Mouse (Mus musculus) lung, postnatal 0 days (tissue): ENCODE data around the gene Nol4l. TPM values are rescaled to one million over a fixed set of nuclear protein-coding genes. Genes with fewer than 3 reads are reported as not detected.

Source experiments
- ATAC-seq: fragments of 200-750 bp; cut with Nextera tagmentation; 2 replicates; pipeline ENCODE4 v1.8.0; 2017; ENCODE audit warnings: moderate library complexity
- DNase-seq: peaks from one replicate; pipeline ENCODE4 v3.0.0-alpha.2; 2016; ENCODE audit warnings: low spot score
- H3K27ac ChIP-seq: fragments of 300-500 bp; sonication (generic); 2 replicates; pipeline ENCODE4 v1.5.1; 2014; ENCODE audit warnings: antibody characterized with exemption, mild to moderate bottlenecking, low read length, mixed read lengths
- H3K27me3 ChIP-seq: fragments of 300-500 bp; sonication (generic); replicated peaks from 2 replicates; pipeline ENCODE4 v1.6.1; 2014; ENCODE audit warnings: low read length, mixed read lengths; ENCODE audit not compliant: insufficient read depth
- H3K36me3 ChIP-seq: fragments of 300-500 bp; sonication (generic); 2 replicates; pipeline ENCODE4 v1.6.1; 2014; ENCODE audit warnings: low read length, mixed read lengths; ENCODE audit not compliant: insufficient read depth
- H3K4me1 ChIP-seq: fragments of 300-500 bp; sonication (generic); 2 replicates; pipeline ENCODE4 v1.6.1; 2014; ENCODE audit warnings: antibody characterized with exemption, low read depth, low read length, mixed read lengths; ENCODE audit not compliant: insufficient read depth
- H3K4me2 ChIP-seq: fragments of 300-500 bp; sonication (generic); replicated peaks from 2 replicates; pipeline ENCODE4 v1.6.1; 2014; ENCODE audit warnings: low read depth, mild to moderate bottlenecking, low read length, moderate library complexity, mixed read lengths
- H3K4me3 ChIP-seq: fragments of 300-500 bp; sonication (generic); 2 replicates; pipeline ENCODE4 v1.5.1; 2014; ENCODE audit warnings: low read depth, low read length
- H3K9ac ChIP-seq: fragments of 300-500 bp; sonication (generic); replicated peaks from 2 replicates; pipeline ENCODE4 v1.6.1; 2014; ENCODE audit warnings: low read depth, mild to moderate bottlenecking
- H3K9me3 ChIP-seq: fragments of 300-500 bp; sonication (generic); 2 replicates; pipeline ENCODE4 v1.6.1; 2016; ENCODE audit warnings: low read length, mixed read lengths
- CTCF ChIP-seq: IDR thresholded peaks from 2 replicates; pipeline ENCODE4 v1.5.1; 2016; ENCODE audit warnings: antibody characterized with exemption, mild to moderate bottlenecking
- EP300 ChIP-seq: IDR thresholded peaks from 2 replicates; pipeline ENCODE4 v1.6.1; 2016; ENCODE audit warnings: antibody characterized with exemption, mild to moderate bottlenecking, control low read depth
- WGBS: fragments of 180-500 bp; shearing (Covaris S2); extraction: QIAGEN DNeasy Blood & Tissue Kit; methylation state at CpG from one replicate; pipeline ENCODE4 v1.1.7; 2014; 5-methylcytosine and 5-hydroxymethylcytosine counted together
- polyA plus RNA-seq: library from polyadenylated mRNA; unstranded; fragments of >200 nt; fragmentation: Nextera tagmentation; extraction: Ambion mirVana; gene quantifications from 2 replicates; pipeline ENCODE4 v1.2.1, GENCODE M21; 2015

Nol4l gene
- polyA plus RNA-seq, 1 experiment from 2014 or later: 8.3 TPM

- Histone ChIP-seq H3K9ac (no peak overlapping the region), H3K27ac (no peak overlapping the region), H3K4me3 (no peak overlapping the region), H3K4me1 (no peaks in the 10 kb centered on the region), H3K36me3 (no peaks in the 10 kb centered on the region), H3K27me3 (no peaks in the 10 kb centered on the region), H3K4me2 (no peak overlapping the region), H3K9me3 (no peaks in the 10 kb centered on the region)
- WGBS: 15% methylated on average over 18 of the region's 18 CpGs
- TF ChIP-seq EP300 (no peak), CTCF (no peak)
- DNase-seq: peak; percentile 24
- ATAC-seq: peak; percentile 47
These were observed 20.4 kb downstream of the Nol4l start for GRCm38 (mm10) chr2:153509211-153510029.

GRCm38 (mm10) chr2:153508405-153508804, 21.4 kb downstream of the Nol4l start:
- no peak overlapping the region for H3K4me3 ChIP-seq
- H3K27me3 ChIP-seq: no peaks in the 10 kb centered on the region
- H3K4me2 ChIP-seq: no peak overlapping the region
- no peaks in the 10 kb centered on the region for H3K36me3 ChIP-seq
- H3K27ac ChIP-seq: no peak overlapping the region
- H3K9me3 ChIP-seq: no peaks in the 10 kb centered on the region
- no peak for ATAC-seq
- no peak for DNase-seq
- WGBS: 78% methylated on average over 2 of the region's 3 CpGs
- no peaks in the 10 kb centered on the region for H3K4me1 ChIP-seq
- TF ChIP-seq EP300: no peak
- TF ChIP-seq CTCF: no peak
- H3K9ac ChIP-seq: no peak overlapping the region

GRCm38 (mm10) chr2:153507969-153508368, 21.8 kb downstream of the Nol4l start:
- Histone ChIP-seq H3K4me2 (no peak overlapping the region), H3K27me3 (no peaks in the 10 kb centered on the region), H3K9me3 (no peaks in the 10 kb centered on the region), H3K9ac (no peak overlapping the region), H3K36me3 (no peaks in the 10 kb centered on the region), H3K4me3 (no peak overlapping the region), H3K27ac (no peak overlapping the region), H3K4me1 (no peaks in the 10 kb centered on the region)
- no peak for TF ChIP-seq EP300
- TF ChIP-seq CTCF: no peak
- ATAC-seq (no peak), DNase-seq (no peak)
- 92% methylated on average over 2 of the region's 2 CpGs for WGBS

- no peak overlapping the region for H3K4me2 ChIP-seq
- no peak overlapping the region for H3K27ac ChIP-seq
- TF ChIP-seq EP300: no peak
- TF ChIP-seq CTCF: no peak
- 81% methylated on average over 5 of the region's 5 CpGs for WGBS
- H3K27me3 ChIP-seq: no peaks in the 10 kb centered on the region
- no peaks in the 10 kb centered on the region for H3K36me3 ChIP-seq
- no peak overlapping the region for H3K4me3 ChIP-seq
- ATAC-seq: no peak
- H3K9ac ChIP-seq: no peak overlapping the region
- no peaks in the 10 kb centered on the region for H3K4me1 ChIP-seq
- no peak for DNase-seq
- H3K9me3 ChIP-seq: no peaks in the 10 kb centered on the region
These were observed 23.4 kb downstream of the Nol4l start for GRCm38 (mm10) chr2:153506385-153506784.

GRCm38 (mm10) chr2:153499154-153499553, 30.6 kb downstream of the Nol4l start:
- WGBS: 51% methylated on average over 4 of the region's 4 CpGs
- Histone ChIP-seq H3K27me3 (no peaks in the 10 kb centered on the region), H3K4me3 (no peak overlapping the region), H3K4me2 (no peak overlapping the region), H3K36me3 (no peaks in the 10 kb centered on the region), H3K9me3 (no peaks in the 10 kb centered on the region), H3K27ac (no peak overlapping the region), H3K9ac (no peak overlapping the region), H3K4me1 (0 out of 2 replicates have a peak, but pooled peaks cover 4% of the 10 kb centered on the region)
- ATAC-seq (no peak), DNase-seq (no peak)
- TF ChIP-seq EP300 (no peak), CTCF (peak; percentile 53)

- peaks cover 9% of the 10 kb centered on the region; the same call in 1 of the 2 replicates for H3K4me1 ChIP-seq
These were observed 32.9 kb downstream of the Nol4l start for GRCm38 (mm10) chr2:153496898-153497297.

More at GRCm38 (mm10) chr2:153496898-153497297, 32.9 kb downstream of the Nol4l start:
- Histone ChIP-seq H3K4me3 (no peak overlapping the region), H3K9me3 (no peaks in the 10 kb centered on the region), H3K27me3 (no peaks in the 10 kb centered on the region), H3K36me3 (no peaks in the 10 kb centered on the region), H3K4me2 (no peak overlapping the region), H3K9ac (no peak overlapping the region), H3K27ac (no peak overlapping the region)
- WGBS: 60% methylated on average over 13 of the region's 13 CpGs
- ATAC-seq: no peak
- DNase-seq: no peak
- TF ChIP-seq EP300: no peak
- TF ChIP-seq CTCF: no peak
